Mouse (Mus musculus) neutrophil, adult 5-6 weeks (primary cell): ENCODE data around the gene Sept5. TPM values are rescaled to one million over a fixed set of nuclear protein-coding genes. Genes with fewer than 3 reads are reported as not detected.

Source experiments
- ATAC-seq: fragments of 151-379, 151-347 bp; 2 replicates; pipeline ENCODE4 v1.8.0; 2017; ENCODE audit warnings: mild to moderate bottlenecking, moderate TSS enrichment; ENCODE audit not compliant: insufficient number of reproducible peaks, poor library complexity, low FRiP score, severe bottlenecking; ENCODE audit errors: extremely low read depth
- total RNA-seq: library from RNA; stranded (forward); fragments of 200-1000 nt; gene quantifications from 2 replicates; pipeline ENCODE4 v1.2.3, GENCODE M21; 2017

Sept5 gene
- total RNA-seq, 1 experiment from 2014 or later = 2.2 TPM

- ATAC-seq = no peak
These were observed 6.6 kb upstream of the Sept5 start for GRCm38 (mm10) chr16:18636401-18636800.

- ATAC-seq = no peak
These were observed 3.6 kb upstream of the Sept5 start for GRCm38 (mm10) chr16:18633333-18633732.

DNA sequence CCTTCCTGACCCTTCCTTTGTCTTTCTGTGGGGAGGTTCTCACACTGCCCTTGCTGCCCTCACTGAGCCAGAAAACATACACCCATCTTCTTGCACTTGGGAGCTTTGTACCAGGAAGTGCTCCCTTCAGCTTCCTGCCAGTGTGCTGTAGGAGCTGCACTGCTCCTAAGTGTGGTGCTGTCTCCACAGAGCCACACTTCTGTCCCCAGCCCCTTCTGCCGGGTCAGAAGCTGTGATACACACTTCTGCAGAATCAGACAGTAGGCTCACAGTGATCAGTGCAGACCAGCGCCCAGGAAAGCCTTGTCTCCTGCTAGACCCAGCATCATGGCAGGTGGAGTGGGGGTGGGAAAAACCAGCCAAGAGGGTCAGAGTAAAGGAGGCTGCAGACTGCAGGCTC is 3.1 kb upstream of the Sept5 start:
- ATAC-seq = no peak

DNA sequence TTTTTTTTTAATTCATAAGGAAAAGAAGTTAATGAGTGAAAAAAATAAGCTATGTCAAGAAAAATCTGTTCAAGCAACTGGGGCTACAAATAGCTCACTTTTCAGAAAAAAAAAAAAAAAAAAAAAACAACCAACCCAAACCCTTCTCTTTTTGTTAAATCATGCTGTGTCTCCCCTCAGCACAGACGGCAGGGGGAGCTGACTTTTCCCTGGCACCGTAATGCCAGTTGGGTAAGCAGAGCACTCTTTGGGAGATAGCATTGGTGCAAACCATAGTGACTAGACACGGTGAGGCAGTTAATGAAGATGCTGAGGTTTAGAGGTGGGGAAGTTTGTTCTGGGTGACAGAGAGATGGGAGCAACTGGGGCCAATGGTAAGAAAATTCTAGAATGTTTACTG is 2.3 kb upstream of the Sept5 start:
- ATAC-seq = no peak

- no peak for ATAC-seq
These were observed 1.4 kb upstream of the Sept5 start for GRCm38 (mm10) chr16:18631141-18631540.

DNA sequence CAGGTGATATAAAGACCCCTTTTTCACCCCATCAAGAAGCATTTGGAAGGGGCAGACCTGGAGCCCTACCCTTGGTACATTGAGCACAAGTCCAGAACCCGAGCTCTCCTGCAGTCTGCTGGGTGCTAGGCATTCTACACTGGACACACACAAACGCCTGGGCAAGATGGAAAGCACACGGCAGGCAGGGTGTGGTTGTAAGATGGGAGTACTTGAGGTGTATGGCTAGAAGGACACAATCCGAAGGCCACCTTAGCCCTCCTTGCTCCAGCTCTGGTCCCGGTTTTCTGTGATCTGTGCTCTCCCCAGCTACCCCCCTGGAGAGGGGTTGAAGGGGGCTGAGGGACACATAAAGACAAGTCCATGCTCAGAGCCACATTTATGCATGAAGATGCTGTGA is 537 bp upstream of the Sept5 start:
- no peak for ATAC-seq

GRCm38 (mm10) chr16:18628948-18629340 is 810 bp downstream of the Sept5 start:
- no peak for ATAC-seq

DNA sequence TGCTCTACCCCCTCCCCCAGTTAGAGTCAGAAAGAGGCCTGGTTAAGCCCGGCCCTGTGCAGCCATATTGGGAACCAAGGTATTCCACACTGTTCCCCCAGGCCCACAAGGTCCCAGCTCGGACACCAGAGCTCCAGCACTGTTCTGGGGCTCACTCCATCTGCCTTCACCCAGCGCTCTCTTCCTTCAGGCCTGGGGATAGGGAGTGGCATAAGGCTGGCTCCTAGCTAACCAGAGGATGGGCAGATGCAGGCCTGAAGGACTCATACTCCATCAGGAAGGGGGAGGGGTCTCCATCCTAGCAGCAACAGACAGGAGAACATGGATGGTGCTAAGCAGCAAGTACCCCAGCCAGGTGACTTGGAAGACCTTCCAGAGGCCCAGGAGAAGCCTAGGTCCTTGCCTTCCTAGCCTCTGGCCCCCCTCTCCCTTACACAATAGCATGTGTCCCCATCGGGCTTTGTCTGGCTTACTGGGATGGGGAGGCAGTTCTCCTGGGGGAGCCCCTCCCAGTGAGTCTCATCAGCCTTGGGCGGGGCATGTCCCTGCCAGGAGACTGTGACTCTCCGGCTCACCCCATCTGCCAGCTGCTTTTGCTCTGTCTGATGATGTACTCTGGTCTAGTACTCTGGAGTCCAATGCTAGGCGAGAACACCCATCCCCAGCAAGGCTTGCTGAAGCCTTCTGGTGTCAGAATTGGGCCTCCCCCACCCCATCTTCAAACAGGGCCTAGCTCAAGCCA is 1.4 kb downstream of the Sept5 start:
- no peak for ATAC-seq

- no peak for ATAC-seq
These were observed 2.6 kb downstream of the Sept5 start for GRCm38 (mm10) chr16:18627163-18627562.

DNA sequence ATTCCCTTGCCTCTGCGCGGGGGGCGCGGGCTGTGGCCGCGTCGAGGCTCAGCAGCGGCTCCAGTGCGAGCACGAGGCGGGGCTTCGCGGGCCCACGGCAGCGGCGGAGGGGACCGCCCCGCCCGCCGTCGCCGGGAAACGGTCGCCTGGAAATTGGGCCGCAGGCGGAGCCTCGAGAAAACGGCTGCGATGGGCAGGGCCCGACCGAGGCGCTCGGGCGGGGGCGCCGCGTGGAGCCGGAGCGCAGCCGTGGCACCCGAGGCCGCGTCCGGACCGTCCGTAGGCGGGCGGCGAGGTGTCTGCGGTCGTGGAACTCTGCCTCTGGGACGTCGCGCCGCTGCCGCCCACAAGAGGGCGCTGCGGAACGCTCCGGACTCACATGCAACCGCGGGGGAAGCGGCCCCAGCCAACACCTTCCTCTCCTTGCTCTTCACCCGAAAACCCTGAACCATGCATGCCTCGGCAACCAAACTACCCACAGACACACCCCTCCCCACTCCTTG is 3.3 kb downstream of the Sept5 start, which contains the start of gene Gm49601:
Gene Gm49601 (minus strand): TSS at position 52 of the 503 bp plus-strand sequence.
- ATAC-seq = peak; percentile 66

GRCm38 (mm10) chr16:18625791-18626311 is 3.9 kb downstream of the Sept5 start:
- ATAC-seq = no peak

- no peak for ATAC-seq
These were observed 4.7 kb downstream of the Sept5 start for GRCm38 (mm10) chr16:18625097-18625496.

DNA sequence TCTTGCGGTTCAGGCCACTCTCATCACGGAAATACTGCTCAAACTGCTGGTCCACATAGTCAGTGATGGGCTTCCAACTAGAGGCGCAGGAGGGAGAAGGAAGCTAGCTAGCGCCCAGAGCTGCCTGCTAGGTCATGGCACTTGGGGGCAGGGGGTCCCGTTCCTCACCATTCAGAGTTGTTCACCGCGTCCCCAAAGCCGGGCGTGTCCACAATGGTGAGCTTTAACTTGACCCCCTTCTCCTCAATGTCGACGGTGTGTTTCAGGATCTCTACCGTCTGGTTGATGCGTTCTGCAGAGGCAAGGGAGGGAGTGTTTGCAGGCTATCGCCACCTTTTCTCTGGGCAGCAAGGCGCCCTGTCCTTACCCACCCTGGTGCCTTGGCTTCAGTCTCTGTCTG is 5.1 kb downstream of the Sept5 start:
- no peak for ATAC-seq

GRCm38 (mm10) chr16:18623751-18624540 is 5.8 kb downstream of the Sept5 start:
- no peak for ATAC-seq

GRCm38 (mm10) chr16:18622916-18623750 is 6.6 kb downstream of the Sept5 start:
- no peak for ATAC-seq

GRCm38 (mm10) chr16:18622019-18622418 is 7.7 kb downstream of the Sept5 start, which contains the start of gene Gp1bb:
Gene Gp1bb, minus strand, starts transcription at chr16:18622403.
- ATAC-seq = no peak

GRCm38 (mm10) chr16:18621362-18622001 is 8.3 kb downstream of the Sept5 start:
- no peak for ATAC-seq

DNA sequence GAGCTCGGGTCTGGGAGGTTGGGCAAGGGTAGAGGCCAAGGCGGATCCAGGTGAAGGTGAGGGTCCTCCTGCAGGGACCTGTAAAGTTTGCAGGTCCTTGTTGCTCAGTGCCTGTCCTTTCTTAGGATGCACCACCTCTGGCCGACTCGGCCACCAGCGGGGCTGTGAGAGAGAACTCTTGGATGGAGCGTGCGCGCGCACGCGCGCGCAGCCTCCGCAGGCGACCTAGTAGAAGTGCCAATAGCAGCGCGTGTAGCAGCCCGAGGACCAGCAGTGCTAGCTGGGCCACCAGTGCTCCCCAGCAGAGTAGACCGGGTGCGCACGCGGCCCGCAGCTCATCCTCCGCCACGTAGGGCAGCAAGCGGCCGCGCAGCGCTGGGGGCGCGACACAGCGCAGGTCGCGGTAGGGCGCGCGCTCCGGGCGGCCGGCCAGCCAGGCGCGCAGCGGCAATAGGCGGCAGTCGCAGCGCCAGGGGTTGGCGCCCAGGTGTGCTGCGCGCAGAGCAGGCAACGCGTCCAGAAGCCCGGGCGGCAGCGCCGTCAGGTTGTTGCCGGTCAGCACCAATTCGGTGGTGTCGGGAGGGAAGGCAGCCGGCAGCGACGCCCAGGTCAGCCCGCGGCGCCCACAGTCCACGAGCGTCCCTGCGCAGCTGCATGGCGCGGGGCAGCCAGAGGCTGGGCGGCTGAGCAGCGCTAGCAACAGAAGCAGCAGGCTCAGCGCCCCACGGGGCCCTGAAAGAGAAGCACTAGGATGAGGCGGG is 9.0 kb downstream of the Sept5 start:
- no peak for ATAC-seq
